Mouse (Mus musculus): ENCODE data around the gene Nrp2.
A peak's percentile ranks its signal among the peaks of the same experiment; 100 is the strongest.

Gene Nrp2

DNA sequence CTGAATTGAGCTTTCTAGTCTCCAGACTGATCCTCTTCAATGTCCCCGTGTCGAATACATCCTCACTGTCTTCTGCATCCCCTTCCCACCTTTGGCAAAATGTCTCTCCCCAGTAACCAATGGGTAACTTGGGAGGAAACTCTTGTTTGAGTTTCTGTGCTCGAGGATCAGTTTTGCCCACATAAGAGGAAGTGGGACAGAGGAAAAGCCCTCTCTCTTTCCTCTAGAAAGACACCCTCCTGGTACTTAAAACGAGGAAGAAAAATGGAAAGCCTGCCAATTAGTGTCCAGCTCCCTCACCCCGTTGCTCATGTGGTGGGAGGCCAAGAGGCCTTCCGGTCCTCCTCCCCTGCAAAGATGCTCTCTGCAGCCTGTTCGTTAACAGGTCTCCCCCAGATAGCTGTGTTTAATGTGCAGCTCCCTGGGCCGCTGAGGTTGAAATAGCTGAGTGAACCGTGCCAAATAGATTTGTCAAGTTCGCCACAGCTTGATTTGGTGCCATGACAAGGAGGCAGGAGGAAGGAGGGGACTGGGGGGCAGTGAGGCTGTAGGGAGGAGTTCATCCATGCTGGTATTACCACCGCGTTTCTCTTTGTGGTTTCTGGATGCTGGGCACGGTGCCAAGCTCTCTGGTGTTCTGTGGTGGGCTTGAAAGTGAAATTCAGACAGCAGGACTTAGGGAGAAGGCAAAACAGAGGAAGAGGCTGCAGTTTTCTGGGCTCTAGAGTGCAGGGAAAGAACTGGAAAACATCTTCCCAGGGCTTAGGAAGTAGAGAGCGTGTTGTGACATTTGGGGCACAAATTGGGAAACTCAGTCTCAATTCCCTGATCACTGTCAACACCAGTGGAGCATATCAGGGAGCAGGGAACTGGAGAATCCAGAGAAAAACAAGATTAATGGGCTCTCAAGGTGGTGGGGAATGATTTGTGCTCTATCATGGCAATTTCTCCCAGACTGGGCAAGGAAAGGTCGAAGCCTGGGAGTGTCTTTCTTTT lies 48.2 kb downstream of the Nrp2 start:
- DNase-seq (ENCODE audit: low spot score): peak; percentile 87

DNA sequence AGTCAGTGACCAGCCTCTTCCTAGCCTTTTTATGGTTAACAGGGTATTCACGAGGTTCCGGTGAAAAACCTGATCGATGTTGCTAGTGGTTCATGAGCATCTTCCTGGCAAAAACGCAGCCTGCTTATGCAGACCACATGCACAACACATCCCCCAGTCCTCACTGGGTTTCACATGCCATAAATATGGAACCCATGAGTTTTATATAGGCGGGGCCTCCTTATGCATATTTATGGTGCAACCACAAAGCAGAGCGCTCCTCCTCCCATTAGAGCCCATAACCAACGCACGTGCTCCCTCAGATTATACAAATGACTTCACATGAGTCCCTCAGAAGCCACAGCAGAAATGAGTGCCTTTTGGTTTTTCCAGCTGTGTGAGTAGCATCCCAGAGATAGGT lies 49.0 kb downstream of the Nrp2 start:
- DNase-seq (ENCODE audit: low spot score): no peak

DNA sequence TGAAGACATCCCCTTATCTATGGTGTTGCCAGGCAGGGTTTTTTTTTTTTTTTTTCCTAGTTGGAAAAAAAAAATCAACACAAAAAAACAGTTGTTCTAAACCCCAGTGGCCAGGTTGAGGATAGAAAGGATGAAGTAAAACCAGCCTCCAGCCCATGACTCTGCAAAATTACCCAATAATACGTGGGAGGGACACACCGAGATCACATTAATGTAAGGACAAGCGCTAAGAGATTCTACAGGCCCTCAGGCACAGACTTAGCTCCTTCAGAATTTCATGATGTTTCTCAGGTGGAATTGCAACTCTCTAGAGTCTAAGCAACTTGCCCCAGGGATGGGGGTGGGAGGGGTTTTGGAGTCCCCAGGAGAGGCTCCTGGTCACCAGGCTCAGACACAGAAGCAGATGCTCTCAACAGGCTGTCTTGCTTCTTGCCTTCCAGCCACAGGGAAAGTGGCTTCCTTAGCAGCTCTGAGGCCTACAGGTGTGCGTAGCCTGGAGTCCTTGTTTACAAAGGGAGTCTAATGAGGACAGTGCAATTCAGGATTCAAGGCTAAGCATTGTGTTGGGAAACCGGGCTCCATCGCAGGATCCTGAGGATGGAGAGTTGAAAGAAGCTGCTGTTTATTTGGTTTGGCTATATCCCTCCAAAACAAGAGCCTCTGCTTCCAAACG lies 49.7 kb downstream of the Nrp2 start:
- DNase-seq (ENCODE audit: low spot score): no peak

DNA sequence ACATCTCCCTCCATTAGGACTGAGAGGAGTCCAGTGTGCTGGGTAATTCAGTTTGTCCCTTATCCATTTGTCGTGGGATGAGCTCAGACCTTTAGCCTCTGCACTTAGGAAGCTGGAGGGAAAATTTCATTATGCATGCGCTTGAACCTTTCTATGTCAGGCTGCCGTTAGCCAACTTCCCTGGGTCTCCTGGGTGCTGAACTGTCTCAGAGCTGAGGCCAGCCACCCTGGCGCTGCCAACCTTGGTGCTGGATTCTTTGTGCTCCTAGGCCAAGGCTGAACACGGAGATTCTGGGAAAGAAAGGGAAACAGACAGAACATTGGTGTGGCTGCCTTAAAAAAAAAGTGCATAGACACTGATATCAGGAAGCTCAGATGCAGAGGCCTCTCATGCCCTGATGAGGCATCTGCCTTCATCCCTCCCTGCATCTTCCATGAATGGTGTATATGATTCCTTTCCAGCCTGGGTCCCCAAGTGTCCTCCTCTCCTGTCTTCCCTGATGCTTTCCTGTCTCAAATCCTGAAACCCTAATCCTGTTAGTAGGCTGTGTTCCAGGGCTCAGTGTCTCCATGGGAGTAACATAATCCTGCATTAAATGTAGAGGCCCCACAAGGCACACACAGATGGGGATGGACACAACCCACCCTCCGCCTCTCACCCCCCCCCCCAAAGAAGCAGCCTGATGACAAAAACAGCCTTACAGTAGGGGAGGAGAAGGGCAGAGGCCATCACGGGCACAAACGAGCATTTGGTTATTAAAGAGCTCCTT lies 51.2 kb downstream of the Nrp2 start:
- no peak for DNase-seq (ENCODE audit: low spot score)

DNA sequence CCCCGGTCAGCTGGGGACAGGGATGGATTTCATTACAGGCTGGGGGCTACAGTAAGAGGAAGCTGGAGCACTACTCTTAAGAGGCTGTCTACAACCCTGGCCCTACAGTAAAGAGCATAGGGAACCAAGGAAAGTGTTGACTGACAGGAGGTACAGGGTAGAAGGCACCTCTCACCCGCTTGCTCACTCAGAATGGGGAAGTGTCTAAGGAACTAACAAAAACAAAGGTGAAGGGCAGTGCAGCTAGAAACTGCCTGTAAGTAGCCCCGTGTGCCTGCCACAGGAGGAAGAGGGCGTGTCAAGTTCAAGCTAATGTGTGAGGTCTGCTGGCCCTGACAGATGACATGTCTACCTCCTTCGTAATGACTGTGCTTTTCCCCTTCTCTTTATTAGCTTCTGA lies 57.0 kb downstream of the Nrp2 start:
- DNase-seq (ENCODE audit: low spot score): peak; percentile 22

DNA sequence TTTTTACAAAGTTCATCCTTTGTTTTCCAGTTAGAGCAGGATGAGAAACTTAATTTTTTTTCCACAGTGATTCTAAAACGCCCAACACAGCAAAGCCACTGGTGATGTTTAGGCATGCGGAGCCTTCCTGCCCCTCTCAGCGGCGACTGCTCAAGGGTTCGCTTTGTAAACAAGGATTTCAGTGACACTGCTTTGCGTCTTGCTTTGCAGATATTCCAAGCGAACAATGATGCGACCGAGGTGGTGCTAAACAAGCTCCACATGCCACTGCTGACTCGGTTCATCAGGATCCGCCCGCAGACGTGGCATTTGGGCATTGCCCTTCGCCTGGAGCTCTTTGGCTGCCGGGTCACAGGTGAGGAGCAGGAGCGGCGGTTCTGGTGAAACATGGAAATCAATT lies 57.5 kb downstream of the Nrp2 start:
- no peak for DNase-seq (ENCODE audit: low spot score)

DNA sequence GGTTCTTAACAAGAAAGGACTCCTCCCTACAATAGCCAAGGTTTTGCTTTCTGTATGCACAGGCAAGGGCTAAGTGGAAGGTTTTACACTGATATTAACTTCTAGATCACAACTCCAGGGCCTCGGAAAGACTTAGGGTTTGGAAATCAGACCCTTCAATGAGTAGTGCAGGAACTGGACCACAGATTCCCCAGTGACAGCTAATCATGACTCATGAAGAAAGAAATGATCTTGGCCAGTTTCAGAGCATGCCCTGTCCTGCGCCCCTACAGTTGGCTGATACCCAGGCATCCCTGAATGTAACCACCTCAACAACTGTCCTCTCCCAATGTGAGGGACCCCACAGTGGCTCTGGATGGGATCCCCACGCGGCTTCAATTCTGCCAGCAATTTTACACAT lies 60.7 kb downstream of the Nrp2 start:
- no peak for DNase-seq (ENCODE audit: low spot score)

DNA sequence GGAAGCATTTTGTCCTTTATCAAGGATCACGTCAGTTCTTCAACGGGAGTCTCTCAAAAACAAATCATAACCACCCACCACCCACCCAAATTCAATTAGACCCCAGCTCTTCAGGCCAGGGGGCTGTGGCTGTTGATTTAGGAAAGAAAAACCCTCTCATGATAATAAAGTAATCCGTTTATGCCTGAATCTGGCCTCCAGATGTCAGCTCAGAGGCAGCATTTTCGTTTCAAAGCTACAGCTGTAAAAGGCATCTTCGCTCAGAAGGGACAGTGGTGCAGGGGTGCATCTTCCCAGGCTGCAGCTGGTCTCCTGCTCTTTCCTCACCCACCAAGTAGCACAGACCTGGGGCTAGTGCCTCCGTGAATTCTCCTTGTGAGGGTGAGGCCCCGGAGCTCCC lies 62.1 kb downstream of the Nrp2 start:
- no peak for DNase-seq (ENCODE audit: low spot score)

DNA sequence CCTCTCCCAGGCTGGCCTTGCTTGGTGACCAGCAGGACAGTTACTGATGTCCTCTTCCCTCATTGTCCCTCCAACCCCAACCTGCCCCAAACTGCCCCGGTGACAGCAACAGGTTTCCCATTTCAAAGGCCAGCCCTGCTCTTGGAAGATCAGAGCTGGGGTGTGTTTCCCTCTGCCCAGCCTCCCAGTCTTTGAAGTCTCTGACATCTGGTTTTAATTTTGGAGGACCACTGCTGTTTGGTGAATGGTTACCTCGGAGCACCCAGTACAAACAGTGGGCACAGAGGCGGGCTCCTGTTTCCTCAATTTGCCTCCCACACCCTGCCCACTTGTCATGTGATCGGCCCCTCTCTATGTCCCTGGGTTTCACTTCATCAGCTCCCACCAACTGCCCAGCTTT lies 63.7 kb downstream of the Nrp2 start:
- DNase-seq (ENCODE audit: low spot score): no peak

DNA sequence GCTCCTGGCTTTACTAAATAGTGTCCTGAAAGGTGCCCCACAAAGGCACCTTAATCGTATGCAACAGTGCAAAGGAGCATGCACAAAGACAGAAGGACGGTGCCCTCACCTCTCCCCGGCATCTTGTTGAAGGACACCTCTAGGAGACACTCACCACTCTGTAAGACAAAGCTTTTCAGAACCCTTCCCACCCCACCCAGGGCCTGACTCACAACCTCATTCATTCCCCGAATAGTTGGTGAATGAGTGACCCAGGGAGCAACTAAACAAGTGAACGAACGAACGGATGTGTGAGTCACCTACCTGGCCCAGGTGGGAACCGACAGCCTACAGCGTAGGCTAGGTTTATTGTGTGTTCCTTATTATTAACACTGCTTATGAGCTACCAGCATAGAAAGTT lies 64.5 kb downstream of the Nrp2 start:
- no peak for DNase-seq (ENCODE audit: low spot score)

DNA sequence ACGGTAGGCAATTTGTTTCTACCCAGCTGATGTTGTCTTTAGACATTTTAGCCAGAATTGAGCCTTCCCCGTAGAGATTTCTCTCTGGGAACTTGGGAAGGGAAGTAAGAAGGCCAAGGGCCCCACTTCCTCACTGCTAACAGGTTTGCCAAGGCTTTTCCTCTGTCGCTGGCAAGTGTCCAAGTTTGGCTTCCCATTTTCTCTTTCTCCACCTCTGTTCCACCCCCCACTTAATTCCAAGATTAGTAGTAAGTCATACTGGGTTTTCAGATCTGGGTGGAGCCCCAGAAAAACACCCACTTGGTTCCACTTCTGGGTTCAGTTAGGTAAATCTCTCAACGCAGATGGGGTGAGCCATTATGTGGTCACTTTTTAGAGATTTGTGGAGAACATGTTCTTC lies 67.5 kb downstream of the Nrp2 start:
- no peak for DNase-seq (ENCODE audit: low spot score)

DNA sequence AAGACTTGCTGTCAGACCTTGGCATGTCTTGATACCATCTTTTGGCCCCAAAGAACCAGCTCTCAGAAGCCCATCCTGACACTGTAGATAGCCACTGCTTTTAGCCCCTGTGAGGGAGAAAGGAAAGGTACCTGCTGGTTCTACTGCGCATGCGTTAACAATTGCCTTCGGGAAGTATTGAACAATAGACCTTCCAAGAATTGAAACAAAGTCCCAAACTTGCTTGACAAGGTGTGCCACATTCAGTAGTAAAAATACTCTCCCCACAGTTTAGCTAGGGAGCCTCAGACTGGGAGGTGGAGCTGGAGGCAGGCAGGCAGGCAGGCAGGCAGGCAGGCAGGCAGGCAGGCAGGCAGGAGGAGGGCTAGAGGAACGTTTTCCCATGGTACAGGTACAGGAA lies 69.3 kb downstream of the Nrp2 start:
- no peak for DNase-seq (ENCODE audit: low spot score)

DNA sequence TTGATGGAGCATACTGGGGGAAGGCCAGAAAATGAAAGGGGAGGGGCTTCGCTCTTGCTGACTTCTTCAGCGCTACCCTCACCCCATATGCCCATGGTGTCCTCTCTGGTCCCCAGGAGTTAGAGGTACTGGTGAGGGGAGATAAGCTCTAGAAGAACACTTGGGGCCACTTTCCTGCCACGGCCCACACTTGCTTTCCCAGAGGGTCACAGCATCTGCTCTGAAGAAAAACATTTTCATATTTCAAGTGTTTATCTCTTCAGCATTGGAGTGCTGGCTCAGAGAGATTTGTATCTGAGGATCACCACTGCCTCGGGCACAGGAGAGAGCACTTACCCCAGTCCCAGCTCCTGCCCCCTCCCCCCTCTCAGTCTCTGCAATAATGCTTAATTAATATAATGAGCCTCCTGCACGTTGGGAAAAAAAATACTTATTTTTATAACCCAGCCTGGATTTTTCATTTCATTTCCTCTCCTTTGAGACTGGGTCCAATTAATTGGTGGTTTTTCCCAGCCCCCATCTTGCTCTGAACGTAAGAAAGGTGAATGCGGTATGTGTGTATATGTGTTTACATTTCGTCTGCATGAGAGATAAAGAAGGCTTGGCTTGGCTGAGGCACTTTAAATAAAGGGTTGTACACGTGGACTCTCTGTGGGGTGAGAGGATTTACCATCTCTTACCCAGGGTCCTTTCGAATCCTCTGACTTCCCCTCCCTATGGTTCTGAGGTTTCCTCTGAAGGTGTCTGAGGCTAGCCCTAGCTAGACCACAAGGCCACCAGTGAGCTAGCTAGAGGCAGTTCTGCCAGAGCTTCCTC lies 70.2 kb downstream of the Nrp2 start:
- no peak for DNase-seq (ENCODE audit: low spot score)

DNA sequence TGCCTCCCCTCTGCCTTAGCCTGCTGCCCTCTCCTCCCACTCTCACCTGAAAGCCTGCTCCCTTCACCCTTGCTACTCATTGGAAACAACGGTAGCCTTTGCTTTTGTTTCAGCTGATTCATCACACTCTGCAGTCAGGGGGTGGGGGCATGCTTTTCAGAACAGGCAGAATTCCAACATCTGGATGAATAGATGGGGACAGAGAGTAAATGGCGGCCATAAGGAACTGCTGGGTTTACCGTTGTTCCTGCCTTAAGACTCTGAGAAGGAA lies 70.8 kb downstream of the Nrp2 start:
- peak; percentile 21 for DNase-seq (ENCODE audit: low spot score)

DNA sequence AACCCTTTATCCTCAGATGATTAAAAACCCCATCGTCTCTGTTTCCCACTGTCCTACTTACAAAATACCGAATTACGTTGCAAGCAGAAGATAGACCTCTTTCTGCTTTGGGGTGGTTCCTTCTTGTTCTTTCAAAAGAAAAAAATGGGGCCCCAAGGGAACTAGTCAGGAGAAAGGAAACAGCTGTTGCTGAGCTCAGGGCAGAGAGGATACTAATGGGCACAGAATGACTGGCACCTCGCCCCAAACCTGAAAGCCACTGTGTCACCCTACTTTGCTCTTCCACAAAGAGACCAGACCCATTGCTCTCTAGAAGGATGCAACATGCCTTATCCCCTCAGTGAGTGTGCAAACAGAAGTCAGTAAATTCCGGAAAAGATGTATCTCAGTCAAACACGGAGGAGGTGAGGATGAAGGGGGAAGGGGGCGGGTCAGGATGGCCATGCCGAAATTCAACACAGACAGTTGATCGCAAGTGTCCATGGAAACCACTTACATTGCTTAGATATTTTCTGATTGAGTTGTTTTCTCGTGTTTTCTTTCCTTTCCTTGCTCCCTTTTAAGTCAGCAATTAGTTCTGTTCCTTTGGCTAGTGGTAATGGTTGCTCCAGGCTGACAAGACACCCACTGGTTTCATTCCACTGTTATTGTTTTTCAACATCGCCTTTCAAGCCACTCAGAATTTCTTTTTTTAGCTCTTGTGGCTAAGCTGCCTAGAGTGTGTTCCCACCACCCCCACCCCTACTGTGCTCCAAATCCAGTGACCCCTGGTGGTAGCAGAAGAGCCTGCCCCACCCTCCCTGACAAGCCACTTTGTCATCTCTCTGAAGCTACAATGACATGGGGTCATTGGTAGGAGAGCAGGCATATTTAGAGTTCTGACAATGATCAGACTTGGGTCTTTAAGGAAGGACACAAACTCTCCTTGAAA lies 71.5 kb downstream of the Nrp2 start:
- no peak for DNase-seq (ENCODE audit: low spot score)

DNA sequence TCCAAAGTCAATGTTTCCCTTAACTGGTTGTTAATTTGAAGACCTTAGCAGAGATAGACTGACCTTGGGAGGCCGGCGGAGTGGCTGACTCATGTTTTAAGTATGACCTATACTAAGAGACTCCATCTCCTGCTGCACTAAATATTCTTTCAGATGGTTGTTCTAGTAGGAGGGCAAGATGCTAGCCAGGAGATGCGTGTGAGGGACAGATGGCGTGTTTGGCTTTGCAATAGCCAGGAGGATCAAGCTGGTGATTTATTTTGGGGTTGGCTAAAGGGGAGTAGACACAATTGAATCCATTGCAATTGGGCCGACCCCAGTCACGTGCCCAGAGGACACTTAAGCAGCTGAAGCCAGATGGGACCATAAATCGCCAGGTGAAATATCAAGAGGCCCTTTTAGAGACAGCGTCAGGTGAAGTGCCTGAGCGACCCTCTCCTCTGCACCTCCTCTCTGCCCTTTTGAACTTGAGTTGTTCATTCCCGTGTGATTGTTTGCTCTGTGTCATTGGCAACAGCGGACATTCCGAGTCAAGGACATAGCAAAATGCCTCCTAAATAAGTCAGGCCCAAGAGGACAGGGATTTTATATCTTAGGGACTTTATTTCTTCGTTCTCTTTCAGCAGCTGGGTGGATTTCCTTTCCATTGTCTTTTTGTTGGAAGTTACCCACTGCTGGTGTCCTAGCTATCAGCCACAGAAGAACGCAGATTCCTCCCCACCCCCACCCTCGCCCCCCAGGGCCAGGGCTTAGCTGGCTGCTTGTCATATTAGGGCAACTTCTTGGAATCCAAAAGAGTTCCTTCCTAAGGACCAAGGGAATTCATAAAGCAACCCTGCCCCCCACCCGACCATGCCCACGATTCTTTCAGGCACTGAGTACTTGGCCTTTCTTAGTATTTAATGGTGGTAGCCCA lies 74.5 kb downstream of the Nrp2 start:
- DNase-seq (ENCODE audit: low spot score): no peak

DNA sequence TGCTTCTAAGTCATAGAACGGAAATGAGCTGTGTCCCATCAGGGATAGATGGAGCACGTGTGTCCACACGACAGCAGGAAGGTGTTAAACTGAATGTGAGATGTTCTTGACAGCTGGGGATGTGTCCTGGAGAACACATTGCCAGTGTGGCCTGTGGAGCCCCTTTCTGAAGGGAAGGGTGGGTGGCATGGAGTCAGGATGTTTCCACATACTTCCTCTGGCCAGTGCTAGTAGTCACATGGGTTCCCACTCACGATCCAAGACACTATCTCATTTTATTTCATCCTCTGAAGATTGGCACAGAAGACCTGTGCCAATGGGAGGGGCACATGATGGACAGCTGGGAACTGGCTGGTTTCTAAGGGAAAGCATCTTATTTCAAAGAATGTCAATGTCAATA lies 75.8 kb downstream of the Nrp2 start:
- DNase-seq (ENCODE audit: low spot score): no peak

DNA sequence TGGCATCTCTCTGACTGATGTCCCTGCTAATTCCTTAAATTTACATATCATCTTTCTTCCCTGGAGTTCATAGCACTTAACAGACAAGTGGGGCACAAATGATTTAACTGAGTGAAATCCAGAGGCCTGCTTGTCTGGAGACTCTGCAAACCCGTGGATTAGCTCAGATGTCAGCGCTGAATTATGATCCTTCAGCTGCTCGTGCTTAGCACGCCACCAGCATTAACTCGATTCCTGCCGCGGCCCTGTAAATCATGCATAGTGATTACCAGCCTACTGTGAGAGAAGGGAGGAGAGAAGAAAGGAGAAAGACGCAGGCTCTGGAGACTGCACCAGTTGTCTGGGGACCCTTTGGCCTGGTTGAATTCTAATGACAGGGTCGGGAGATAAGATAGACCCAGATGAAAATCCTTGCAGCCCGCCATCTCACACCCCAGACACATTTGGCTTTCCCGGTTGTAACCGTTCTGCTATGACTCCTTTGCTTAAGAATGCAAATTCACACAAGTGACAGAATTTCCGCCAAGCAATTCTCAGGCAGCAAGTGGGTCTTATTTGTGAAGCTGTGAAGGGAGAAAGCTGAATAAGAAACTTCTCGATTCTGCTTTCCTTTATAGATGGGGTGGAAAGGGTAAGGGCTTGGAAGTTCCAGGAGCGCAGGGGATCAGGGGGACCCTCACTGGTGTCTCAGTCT lies 77.1 kb downstream of the Nrp2 start:
- no peak for DNase-seq (ENCODE audit: low spot score)

DNA sequence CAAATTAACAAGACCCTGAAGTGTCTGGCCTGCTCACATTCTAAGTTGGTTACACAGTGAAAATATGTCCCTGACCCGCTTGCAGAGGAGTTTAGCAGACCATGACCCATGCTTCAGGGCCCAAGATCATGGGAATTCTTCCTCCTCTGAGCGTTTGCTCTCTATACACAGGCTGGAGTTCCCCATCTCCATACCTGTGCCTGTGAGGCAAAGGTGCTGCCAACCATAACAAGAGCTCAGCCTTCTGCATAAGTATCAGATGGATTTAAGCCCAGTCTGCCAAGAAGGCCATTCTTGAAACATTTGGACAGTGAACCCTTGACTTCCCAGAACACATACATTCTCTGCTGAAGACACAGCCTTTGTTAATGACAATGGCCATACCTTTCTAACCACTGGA lies 79.1 kb downstream of the Nrp2 start:
- no peak for DNase-seq (ENCODE audit: low spot score)

Data from adipocyte (in vitro differentiated cells).